Mouse (Mus musculus) limb, embryonic 10.5 days (tissue): Measurements from ENCODE around the gene Phkb. TPM values are rescaled to one million over a fixed set of nuclear protein-coding genes. Genes with fewer than 3 reads are reported as not detected.

ENCODE experiments used
- DNase-seq: peaks from one replicate; pipeline ENCODE4 v3.0.0-alpha.2; 2017; ENCODE audit warnings: low spot score
- H3K27ac ChIP-seq: fragments of 300-500 bp; sonication (generic); 2 replicates; pipeline ENCODE4 v1.5.1; 2016; ENCODE audit warnings: mild to moderate bottlenecking
- H3K27me3 ChIP-seq: fragments of 300-500 bp; sonication (generic); 2 replicates; pipeline ENCODE4 v1.6.1; 2016; ENCODE audit warnings: low read depth, mild to moderate bottlenecking; ENCODE audit not compliant: poor library complexity, severe bottlenecking
- H3K36me3 ChIP-seq: fragments of 300-500 bp; sonication (generic); 2 replicates; pipeline ENCODE4 v1.6.1; 2016; ENCODE audit warnings: mild to moderate bottlenecking, moderate library complexity
- H3K4me1 ChIP-seq: fragments of 300-500 bp; sonication (generic); 2 replicates; pipeline ENCODE4 v1.6.1; 2016
- H3K4me3 ChIP-seq: fragments of 300-500 bp; sonication (generic); 2 replicates; pipeline ENCODE4 v1.5.1; 2016; ENCODE audit warnings: mild to moderate bottlenecking, moderate library complexity
- H3K9me3 ChIP-seq: fragments of 300-500 bp; sonication (generic); replicated peaks from 2 replicates; pipeline ENCODE4 v1.6.1; 2016; ENCODE audit warnings: mild to moderate bottlenecking
- WGBS: fragments of 180-500 bp; shearing (Covaris S2); methylation state at CpG from one replicate; pipeline ENCODE4 v1.1.7; 2016; 5-methylcytosine and 5-hydroxymethylcytosine counted together
- polyA plus RNA-seq: library from polyadenylated mRNA; unstranded; fragments of >200 nt; fragmentation: Nextera tagmentation; extraction: Ambion mirVana; gene quantifications from 2 replicates; pipeline ENCODE4 v1.2.1, GENCODE M21; 2016

Gene Phkb
- polyA plus RNA-seq, 1 experiment from 2014 or later, result 47.1 TPM

GRCm38 (mm10) chr8:85871660-85872059 is 30.9 kb downstream of the Phkb start:
- DNase-seq, result no peak
- 81% methylated on average over 2 of the region's 2 CpGs for WGBS
- no peaks in the 10 kb centered on the region for H3K4me1 ChIP-seq
- H3K9me3 ChIP-seq, result no peaks in the 10 kb centered on the region
- H3K4me3 ChIP-seq, result no peak overlapping the region
- no peak overlapping the region for H3K27ac ChIP-seq
- no peaks in the 10 kb centered on the region for H3K36me3 ChIP-seq
- no peaks in the 10 kb centered on the region for H3K27me3 ChIP-seq

GRCm38 (mm10) chr8:85877976-85878375 is 37.2 kb downstream of the Phkb start:
- WGBS, result 96% methylated on average over 8 of the region's 8 CpGs
- no peak overlapping the region for H3K27ac ChIP-seq

GRCm38 (mm10) chr8:85879624-85880023 is 38.9 kb downstream of the Phkb start:
- 93% methylated on average over 7 of the region's 7 CpGs for WGBS
- H3K9me3 ChIP-seq, result no peaks in the 10 kb centered on the region
- H3K27me3 ChIP-seq, result no peaks in the 10 kb centered on the region
- H3K4me1 ChIP-seq, result no peaks in the 10 kb centered on the region
- DNase-seq, result no peak
- peaks cover 32% of the 10 kb centered on the region for H3K36me3 ChIP-seq
- no peak overlapping the region for H3K27ac ChIP-seq
- H3K4me3 ChIP-seq, result no peak overlapping the region

More at GRCm38 (mm10) chr8:85877976-85878375, 37.2 kb downstream of the Phkb start:
- H3K27me3 ChIP-seq, result no peaks in the 10 kb centered on the region
- H3K36me3 ChIP-seq, result peaks cover 25% of the 10 kb centered on the region
- no peaks in the 10 kb centered on the region for H3K4me1 ChIP-seq
- no peak for DNase-seq
- no peaks in the 10 kb centered on the region for H3K9me3 ChIP-seq
- no peak overlapping the region for H3K4me3 ChIP-seq

GRCm38 (mm10) chr8:85884811-85885210 is 44.1 kb downstream of the Phkb start:
- peaks cover 37% of the 10 kb centered on the region for H3K36me3 ChIP-seq
- H3K9me3 ChIP-seq, result no peaks in the 10 kb centered on the region
- H3K27me3 ChIP-seq, result no peaks in the 10 kb centered on the region
- DNase-seq, result no peak
- H3K4me3 ChIP-seq, result no peak overlapping the region
- 93% methylated on average over 3 of the region's 3 CpGs for WGBS
- H3K4me1 ChIP-seq, result no peaks in the 10 kb centered on the region
- no peak overlapping the region for H3K27ac ChIP-seq

- Histone ChIP-seq H3K4me1 (no peaks in the 10 kb centered on the region), H3K9me3 (no peaks in the 10 kb centered on the region), H3K4me3 (no peak overlapping the region), H3K27me3 (no peaks in the 10 kb centered on the region), H3K36me3 (peaks cover 22% of the 10 kb centered on the region), H3K27ac (no peak overlapping the region)
- no peak for DNase-seq
- 94% methylated on average over 2 of the region's 2 CpGs for WGBS
Measured at GRCm38 (mm10) chr8:85897636-85898035, 56.9 kb downstream of the Phkb start.

GRCm38 (mm10) chr8:85924991-85925390 is 84.2 kb downstream of the Phkb start:
- Histone ChIP-seq H3K36me3 (peaks cover 3% of the 10 kb centered on the region; the same call in 1 of the 2 replicates), H3K27me3 (no peaks in the 10 kb centered on the region), H3K4me3 (no peak overlapping the region), H3K27ac (no peak overlapping the region), H3K4me1 (no peaks in the 10 kb centered on the region), H3K9me3 (no peaks in the 10 kb centered on the region)
- no peak for DNase-seq

- H3K27me3 ChIP-seq, result no peaks in the 10 kb centered on the region
- H3K36me3 ChIP-seq, result peaks cover 3% of the 10 kb centered on the region; the same call in 1 of the 2 replicates
- DNase-seq, result no peak
- no peak overlapping the region for H3K27ac ChIP-seq
- H3K4me3 ChIP-seq, result no peak overlapping the region
- 86% methylated on average over 1 of the region's 1 CpGs for WGBS
- H3K4me1 ChIP-seq, result no peaks in the 10 kb centered on the region
- no peaks in the 10 kb centered on the region for H3K9me3 ChIP-seq
Measured at GRCm38 (mm10) chr8:85925574-85925973, 84.8 kb downstream of the Phkb start.

GRCm38 (mm10) chr8:85926107-85926506 is 85.3 kb downstream of the Phkb start:
- H3K4me3 ChIP-seq, result no peak overlapping the region
- H3K27ac ChIP-seq, result no peak overlapping the region
- 87% methylated on average over 3 of the region's 3 CpGs for WGBS
- no peaks in the 10 kb centered on the region for H3K27me3 ChIP-seq
- H3K9me3 ChIP-seq, result no peaks in the 10 kb centered on the region
- H3K4me1 ChIP-seq, result no peaks in the 10 kb centered on the region
- peaks cover 3% of the 10 kb centered on the region; the same call in 1 of the 2 replicates for H3K36me3 ChIP-seq
- DNase-seq, result no peak

GRCm38 (mm10) chr8:85936148-85936547 is 95.4 kb downstream of the Phkb start:
- DNase-seq, result no peak
- Histone ChIP-seq H3K36me3 (peaks cover 16% of the 10 kb centered on the region; the same call in 1 of the 2 replicates), H3K9me3 (no peaks in the 10 kb centered on the region), H3K4me3 (no peak overlapping the region), H3K27ac (no peak overlapping the region), H3K4me1 (no peaks in the 10 kb centered on the region), H3K27me3 (no peaks in the 10 kb centered on the region)
- WGBS, result 90% methylated on average over 5 of the region's 5 CpGs

GRCm38 (mm10) chr8:85937343-85937742 is 96.6 kb downstream of the Phkb start:
- WGBS, result 86% methylated on average over 7 of the region's 7 CpGs
- Histone ChIP-seq H3K27me3 (no peaks in the 10 kb centered on the region), H3K9me3 (no peaks in the 10 kb centered on the region), H3K4me3 (no peak overlapping the region), H3K4me1 (no peaks in the 10 kb centered on the region), H3K27ac (no peak overlapping the region), H3K36me3 (peaks cover 22% of the 10 kb centered on the region; the same call in 1 of the 2 replicates)
- no peak for DNase-seq

- WGBS, result 93% methylated on average over 5 of the region's 5 CpGs
Measured at GRCm38 (mm10) chr8:85944820-85945219, 104.1 kb downstream of the Phkb start.

GRCm38 (mm10) chr8:85958391-85958790 is 117.6 kb downstream of the Phkb start:
- DNase-seq, result no peak
- no peak overlapping the region for H3K4me3 ChIP-seq
- 0 out of 2 replicates have a peak, but pooled peaks cover 4% of the 10 kb centered on the region for H3K36me3 ChIP-seq
- no peak overlapping the region for H3K27ac ChIP-seq
- no peaks in the 10 kb centered on the region for H3K4me1 ChIP-seq
- no peaks in the 10 kb centered on the region for H3K27me3 ChIP-seq
- H3K9me3 ChIP-seq, result no peaks in the 10 kb centered on the region
- WGBS, result 90% methylated on average over 2 of the region's 2 CpGs

More at GRCm38 (mm10) chr8:85944820-85945219, 104.1 kb downstream of the Phkb start:
- H3K27ac ChIP-seq, result no peak overlapping the region
- H3K27me3 ChIP-seq, result no peaks in the 10 kb centered on the region
- peaks cover 31% of the 10 kb centered on the region for H3K36me3 ChIP-seq
- no peaks in the 10 kb centered on the region for H3K9me3 ChIP-seq
- no peak for DNase-seq
- H3K4me1 ChIP-seq, result no peaks in the 10 kb centered on the region
- no peak overlapping the region for H3K4me3 ChIP-seq

GRCm38 (mm10) chr8:85959880-85960279 is 119.1 kb downstream of the Phkb start:
- 93% methylated on average over 4 of the region's 4 CpGs for WGBS
- Histone ChIP-seq H3K9me3 (no peaks in the 10 kb centered on the region), H3K4me1 (no peaks in the 10 kb centered on the region), H3K27ac (no peak overlapping the region), H3K36me3 (0 out of 2 replicates have a peak, but pooled peaks cover 4% of the 10 kb centered on the region), H3K4me3 (no peak overlapping the region), H3K27me3 (no peaks in the 10 kb centered on the region)
- no peak for DNase-seq

- WGBS, result 93% methylated on average over 4 of the region's 4 CpGs
- Histone ChIP-seq H3K36me3 (peaks cover 9% of the 10 kb centered on the region), H3K9me3 (no peaks in the 10 kb centered on the region), H3K4me3 (no peak overlapping the region), H3K4me1 (no peaks in the 10 kb centered on the region), H3K27me3 (no peaks in the 10 kb centered on the region), H3K27ac (no peak overlapping the region)
- DNase-seq, result no peak
Measured at GRCm38 (mm10) chr8:85977588-85978077, 136.9 kb downstream of the Phkb start.
